Mouse (Mus musculus) G1E (cell line): ENCODE results near the gene Rab43.

Source experiments
- CTCF ChIP-seq: IDR thresholded peaks from 2 replicates; pipeline ENCODE4 v1.5.1; 2012; ENCODE audit warnings: low read depth, low read length, inconsistent platforms, mixed read lengths
- TAL1 ChIP-seq: conservative IDR thresholded peaks from 2 replicates; pipeline ENCODE4 v1.6.1; 2012; ENCODE audit warnings: low read depth, low read length, inconsistent platforms, mixed read lengths

- TF ChIP-seq CTCF (no peak), TAL1 (no peak)
Measured at GRCm38 (mm10) chr6:87809651-87810161, 2.3 kb downstream of the Rab43 start.
